Mouse (Mus musculus): ENCODE results near the gene Herpud1. TPM values are rescaled to one million over a fixed set of nuclear protein-coding genes. Genes with fewer than 3 reads are reported as not detected.
A peak's percentile ranks its signal among the peaks of the same experiment; 100 is the strongest.

The Herpud1 gene
- 126 and 140 TPM in 2 replicates for polyA plus RNA-seq (2015; fragmentation: Nextera tagmentation; extraction: Ambion mirVana)

DNA sequence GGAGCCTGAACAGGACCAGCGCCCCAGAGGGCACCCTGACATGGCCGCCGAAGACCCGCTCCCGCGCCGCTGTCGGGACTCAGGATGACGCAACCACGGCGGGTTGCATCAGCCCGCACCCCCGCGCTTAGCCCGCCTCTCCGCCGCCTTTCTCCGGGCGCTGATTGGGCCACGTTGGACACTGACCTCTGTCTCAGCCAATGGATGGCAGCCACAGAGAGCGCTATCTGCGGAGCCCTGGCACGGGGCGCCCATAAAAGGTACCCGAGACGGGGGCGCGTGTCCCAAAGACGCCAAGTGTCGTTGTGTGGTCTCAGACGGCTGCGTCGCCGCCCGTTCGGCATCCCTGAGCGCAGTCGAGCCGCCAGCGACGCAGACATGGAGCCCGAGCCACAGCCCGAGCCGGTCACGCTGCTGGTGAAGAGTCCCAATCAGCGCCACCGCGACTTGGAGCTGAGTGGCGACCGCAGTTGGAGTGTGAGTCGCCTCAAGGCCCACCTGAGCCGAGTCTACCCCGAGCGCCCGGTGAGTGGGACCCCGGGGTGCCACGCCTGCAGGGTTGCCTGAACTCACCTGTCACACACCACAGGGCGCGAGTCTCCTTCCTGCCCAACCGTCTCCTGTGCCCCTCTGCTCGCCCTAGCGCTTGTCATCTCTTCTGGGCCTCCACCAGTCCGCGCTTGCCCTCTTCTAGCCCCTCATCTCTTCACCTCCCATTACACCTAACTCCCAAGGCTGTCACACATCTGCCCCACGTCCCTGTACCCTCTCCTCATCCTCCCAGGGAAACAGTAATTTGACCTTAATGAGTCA lies at the start of gene Herpud1:
Herpud1 (plus strand) TSS at position 225 of the 813 bp plus-strand sequence.
- Histone ChIP-seq H3K27me3 (ENCODE audit: control insufficient read depth, insufficient read depth, low read depth, low read length) (no peaks in the 10 kb centered on the region; the same call in 1 of the 2 replicates), H3K9ac (ENCODE audit: low read length) (peak within 1 kb of the TSS; percentile 95), H3K4me2 (ENCODE audit: low read depth, low read length) (peak within 1 kb of the TSS; percentile 93), H3K4me3 (ENCODE audit: low read length) (peak within 1 kb of the TSS; percentile 87), H3K9me3 (ENCODE audit: control insufficient read depth, low read length) (no peaks in the 10 kb centered on the region), H3K4me1 (replicated peaks; ENCODE audit: control insufficient read depth, insufficient read depth, low read length) (peaks cover 8% of the 10 kb centered on the region), H3K27ac (ENCODE audit: low read length) (peak within 1 kb of the TSS; percentile 95), H3K36me3 (ENCODE audit: control insufficient read depth, insufficient read depth, low read length) (peaks cover 22% of the 10 kb centered on the region)
- under 1% methylated on average over 56 of the region's 65 CpGs for WGBS
- ATAC-seq (ENCODE audit: low read depth): peak; percentile 98

GRCm38 (mm10) chr8:94337559-94337958 lies 48.7 kb upstream of the Herpud1 start:
- Histone ChIP-seq H3K4me2 (ENCODE audit: low read depth, low read length) (no peak overlapping the region), H3K4me3 (ENCODE audit: low read length) (no peak overlapping the region), H3K4me1 (replicated peaks; ENCODE audit: control insufficient read depth, insufficient read depth, low read length) (no peaks in the 10 kb centered on the region), H3K9ac (ENCODE audit: low read length) (no peak overlapping the region), H3K27ac (ENCODE audit: low read length) (no peak overlapping the region), H3K9me3 (ENCODE audit: control insufficient read depth, low read length) (no peaks in the 10 kb centered on the region), H3K36me3 (ENCODE audit: control insufficient read depth, insufficient read depth, low read length) (no peaks in the 10 kb centered on the region), H3K27me3 (ENCODE audit: control insufficient read depth, insufficient read depth, low read depth, low read length) (no peaks in the 10 kb centered on the region)
- no peak for ATAC-seq (ENCODE audit: low read depth)
- WGBS: 68% methylated on average over 8 of the region's 8 CpGs

DNA sequence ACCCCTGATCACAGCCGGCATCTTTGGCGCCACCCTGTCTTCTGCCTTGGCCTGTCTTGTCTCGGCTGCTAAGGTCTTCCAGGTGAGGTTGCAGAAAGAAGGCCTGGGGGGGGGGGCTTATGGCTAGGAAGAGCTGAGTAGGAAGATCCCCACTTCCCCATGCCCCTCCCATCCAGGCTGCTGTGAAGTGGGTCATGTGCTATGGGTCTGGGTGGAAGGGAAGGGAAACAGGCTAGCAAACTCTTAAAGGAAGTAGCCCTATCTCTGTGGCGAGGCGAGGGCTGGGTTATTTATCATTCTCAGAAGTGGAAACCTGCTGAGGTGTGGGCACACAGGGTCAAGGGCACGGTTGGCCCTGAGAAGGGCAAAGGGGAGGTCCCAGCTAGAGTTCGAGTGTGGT lies 45.4 kb upstream of the Herpud1 start:
- 69% methylated on average over 7 of the region's 7 CpGs for WGBS
- ATAC-seq (ENCODE audit: low read depth): no peak

DNA sequence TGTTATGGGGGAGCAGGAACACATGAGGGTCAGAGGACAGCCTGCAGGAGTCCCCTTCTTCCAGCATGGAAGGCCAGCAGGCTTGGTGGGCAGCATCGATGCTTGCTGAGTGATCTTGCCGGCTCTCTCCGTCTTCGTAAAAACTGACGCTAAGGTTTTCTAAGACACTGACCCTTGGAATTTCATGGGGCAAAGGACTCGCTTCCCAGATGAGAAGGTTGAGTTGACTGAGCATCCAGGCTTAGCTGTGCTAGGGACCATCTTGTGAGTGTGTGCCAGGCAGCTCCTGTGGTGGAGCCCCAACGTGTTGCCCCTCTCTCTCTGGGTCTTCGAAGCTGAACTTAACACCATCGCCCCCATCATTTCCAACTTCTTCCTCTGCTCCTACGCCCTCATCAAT lies 43.5 kb upstream of the Herpud1 start:
- H3K4me2 ChIP-seq (ENCODE audit: low read depth, low read length): no peak overlapping the region
- no peak for ATAC-seq (ENCODE audit: low read depth)
- H3K4me3 ChIP-seq (ENCODE audit: low read length): no peak overlapping the region
- H3K36me3 ChIP-seq (ENCODE audit: control insufficient read depth, insufficient read depth, low read length): no peaks in the 10 kb centered on the region
- WGBS: 85% methylated on average over 10 of the region's 10 CpGs
- H3K9ac ChIP-seq (ENCODE audit: low read length): no peak overlapping the region
- no peaks in the 10 kb centered on the region for H3K9me3 ChIP-seq (ENCODE audit: control insufficient read depth, low read length)
- no peaks in the 10 kb centered on the region for H3K4me1 ChIP-seq (replicated peaks; ENCODE audit: control insufficient read depth, insufficient read depth, low read length)
- H3K27ac ChIP-seq (ENCODE audit: low read length): no peak overlapping the region
- no peaks in the 10 kb centered on the region for H3K27me3 ChIP-seq (ENCODE audit: control insufficient read depth, insufficient read depth, low read depth, low read length)

More for the DNA sequence above, 45.4 kb upstream of the Herpud1 start:
- no peaks in the 10 kb centered on the region for H3K4me1 ChIP-seq (replicated peaks; ENCODE audit: control insufficient read depth, insufficient read depth, low read length)
- no peak overlapping the region for H3K9ac ChIP-seq (ENCODE audit: low read length)
- H3K36me3 ChIP-seq (ENCODE audit: control insufficient read depth, insufficient read depth, low read length): no peaks in the 10 kb centered on the region
- no peaks in the 10 kb centered on the region for H3K9me3 ChIP-seq (ENCODE audit: control insufficient read depth, low read length)
- H3K4me2 ChIP-seq (ENCODE audit: low read depth, low read length): no peak overlapping the region
- H3K4me3 ChIP-seq (ENCODE audit: low read length): no peak overlapping the region
- no peaks in the 10 kb centered on the region for H3K27me3 ChIP-seq (ENCODE audit: control insufficient read depth, insufficient read depth, low read depth, low read length)
- H3K27ac ChIP-seq (ENCODE audit: low read length): no peak overlapping the region

GRCm38 (mm10) chr8:94343290-94343689 lies 42.9 kb upstream of the Herpud1 start:
- Histone ChIP-seq H3K27ac (ENCODE audit: low read length) (no peak overlapping the region), H3K4me3 (ENCODE audit: low read length) (no peak overlapping the region), H3K4me1 (replicated peaks; ENCODE audit: control insufficient read depth, insufficient read depth, low read length) (no peaks in the 10 kb centered on the region), H3K4me2 (ENCODE audit: low read depth, low read length) (no peak overlapping the region), H3K9me3 (ENCODE audit: control insufficient read depth, low read length) (no peaks in the 10 kb centered on the region), H3K9ac (ENCODE audit: low read length) (no peak overlapping the region), H3K36me3 (ENCODE audit: control insufficient read depth, insufficient read depth, low read length) (no peaks in the 10 kb centered on the region), H3K27me3 (ENCODE audit: control insufficient read depth, insufficient read depth, low read depth, low read length) (no peaks in the 10 kb centered on the region)
- peak; percentile 39 for ATAC-seq (ENCODE audit: low read depth)
- WGBS: 8% methylated on average over 6 of the region's 6 CpGs

- Histone ChIP-seq H3K4me2 (ENCODE audit: low read depth, low read length) (no peak overlapping the region), H3K27me3 (ENCODE audit: control insufficient read depth, insufficient read depth, low read depth, low read length) (no peaks in the 10 kb centered on the region), H3K36me3 (ENCODE audit: control insufficient read depth, insufficient read depth, low read length) (no peaks in the 10 kb centered on the region), H3K9ac (ENCODE audit: low read length) (no peak overlapping the region), H3K9me3 (ENCODE audit: control insufficient read depth, low read length) (no peaks in the 10 kb centered on the region), H3K4me3 (ENCODE audit: low read length) (no peak overlapping the region), H3K27ac (ENCODE audit: low read length) (no peak overlapping the region), H3K4me1 (replicated peaks; ENCODE audit: control insufficient read depth, insufficient read depth, low read length) (no peaks in the 10 kb centered on the region)
- 80% methylated on average over 11 of the region's 11 CpGs for WGBS
- peak; percentile 15; the same call in 1 of the 2 replicates for ATAC-seq (ENCODE audit: low read depth)
Observed at GRCm38 (mm10) chr8:94343778-94344320, 42.4 kb upstream of the Herpud1 start.

- Histone ChIP-seq H3K36me3 (ENCODE audit: control insufficient read depth, insufficient read depth, low read length) (no peaks in the 10 kb centered on the region), H3K4me1 (replicated peaks; ENCODE audit: control insufficient read depth, insufficient read depth, low read length) (no peaks in the 10 kb centered on the region), H3K9ac (ENCODE audit: low read length) (no peak overlapping the region), H3K4me2 (ENCODE audit: low read depth, low read length) (no peak overlapping the region), H3K4me3 (ENCODE audit: low read length) (no peak overlapping the region), H3K27ac (ENCODE audit: low read length) (no peak overlapping the region), H3K27me3 (ENCODE audit: control insufficient read depth, insufficient read depth, low read depth, low read length) (no peaks in the 10 kb centered on the region), H3K9me3 (ENCODE audit: control insufficient read depth, low read length) (no peaks in the 10 kb centered on the region)
- no peak for ATAC-seq (ENCODE audit: low read depth)
- 80% methylated on average over 4 of the region's 4 CpGs for WGBS
Observed at GRCm38 (mm10) chr8:94345657-94346056, 40.6 kb upstream of the Herpud1 start.

GRCm38 (mm10) chr8:94346264-94346663 lies 40.0 kb upstream of the Herpud1 start:
- Histone ChIP-seq H3K4me1 (replicated peaks; ENCODE audit: control insufficient read depth, insufficient read depth, low read length) (no peaks in the 10 kb centered on the region), H3K36me3 (ENCODE audit: control insufficient read depth, insufficient read depth, low read length) (no peaks in the 10 kb centered on the region), H3K9ac (ENCODE audit: low read length) (no peak overlapping the region), H3K9me3 (ENCODE audit: control insufficient read depth, low read length) (no peaks in the 10 kb centered on the region), H3K27ac (ENCODE audit: low read length) (no peak overlapping the region), H3K4me2 (ENCODE audit: low read depth, low read length) (no peak overlapping the region), H3K4me3 (ENCODE audit: low read length) (no peak overlapping the region), H3K27me3 (ENCODE audit: control insufficient read depth, insufficient read depth, low read depth, low read length) (no peaks in the 10 kb centered on the region)
- 88% methylated on average over 13 of the region's 13 CpGs for WGBS
- no peak for ATAC-seq (ENCODE audit: low read depth)

DNA sequence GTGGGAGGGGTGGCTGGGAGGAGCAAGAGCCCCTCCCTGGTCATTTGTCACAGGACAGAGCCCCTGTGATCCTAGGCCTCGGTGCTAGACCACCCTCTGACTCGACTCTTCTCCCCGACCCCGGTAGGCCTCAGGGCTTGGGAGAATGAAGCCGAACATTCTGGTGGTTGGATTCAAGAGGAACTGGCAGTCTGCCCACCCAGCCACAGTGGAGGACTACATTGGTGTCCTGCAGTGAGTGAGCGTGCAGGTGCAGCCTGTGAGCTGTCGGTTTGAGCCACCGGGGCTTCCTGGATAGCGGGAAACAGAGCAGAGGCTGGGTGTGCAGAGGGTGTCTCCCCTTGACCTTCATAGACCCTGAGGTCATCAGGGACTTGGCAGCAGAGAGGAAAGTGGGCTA lies 37.8 kb upstream of the Herpud1 start:
- no peak overlapping the region for H3K9ac ChIP-seq (ENCODE audit: low read length)
- ATAC-seq (ENCODE audit: low read depth): 0 out of 2 replicates have a peak, but pooled peaks have one; percentile 21
- no peak overlapping the region for H3K4me2 ChIP-seq (ENCODE audit: low read depth, low read length)
- no peaks in the 10 kb centered on the region for H3K36me3 ChIP-seq (ENCODE audit: control insufficient read depth, insufficient read depth, low read length)
- H3K9me3 ChIP-seq (ENCODE audit: control insufficient read depth, low read length): no peaks in the 10 kb centered on the region
- WGBS: 43% methylated on average over 9 of the region's 9 CpGs
- H3K27ac ChIP-seq (ENCODE audit: low read length): no peak overlapping the region
- no peaks in the 10 kb centered on the region for H3K4me1 ChIP-seq (replicated peaks; ENCODE audit: control insufficient read depth, insufficient read depth, low read length)
- no peak overlapping the region for H3K4me3 ChIP-seq (ENCODE audit: low read length)
- H3K27me3 ChIP-seq (ENCODE audit: control insufficient read depth, insufficient read depth, low read depth, low read length): no peaks in the 10 kb centered on the region

All from lung, embryonic 16.5 days (tissue).